Mouse (Mus musculus): ENCODE measurements around the gene Sf3b1.

GRCm38 (mm10) chr1:54954856-54955255, 72.4 kb downstream of the Sf3b1 start:
- TF ChIP-seq CTCF (IDR thresholded peaks at IDR 0.05; ENCODE audit: low read depth, low read length) (no peak), TAL1 (conservative IDR thresholded peaks at IDR 0.05; ENCODE audit: low read depth, low read length) (no peak), GATA1 (IDR thresholded peaks at IDR 0.05; ENCODE audit: borderline replicate concordance, low read length) (no peak), POLR2AphosphoS5 (IDR thresholded peaks at IDR 0.05; ENCODE audit: insufficient replicate concordance, low read depth, low read length) (no peak), GATA2 (IDR thresholded peaks at IDR 0.05; ENCODE audit: borderline replicate concordance, low read depth, low read length) (no peak)

Data from G1E (cell line).